Mouse (Mus musculus): ENCODE data around the gene Eef2k. TPM values are rescaled to one million over a fixed set of nuclear protein-coding genes. Genes with fewer than 3 reads are reported as not detected.

Eef2k gene
- polyA plus RNA-seq, 1 experiment from 2014 or later = 10.0 TPM

- DNase-seq (ENCODE audit: low spot score) = peak; percentile 100
Observed at GRCm38 (mm10) chr7:120917592-120918461, 75.2 kb downstream of the Eef2k start, which contains the start of gene Polr3e. Gene Polr3e, plus strand, starts transcription at chr7:120917744.

DNA sequence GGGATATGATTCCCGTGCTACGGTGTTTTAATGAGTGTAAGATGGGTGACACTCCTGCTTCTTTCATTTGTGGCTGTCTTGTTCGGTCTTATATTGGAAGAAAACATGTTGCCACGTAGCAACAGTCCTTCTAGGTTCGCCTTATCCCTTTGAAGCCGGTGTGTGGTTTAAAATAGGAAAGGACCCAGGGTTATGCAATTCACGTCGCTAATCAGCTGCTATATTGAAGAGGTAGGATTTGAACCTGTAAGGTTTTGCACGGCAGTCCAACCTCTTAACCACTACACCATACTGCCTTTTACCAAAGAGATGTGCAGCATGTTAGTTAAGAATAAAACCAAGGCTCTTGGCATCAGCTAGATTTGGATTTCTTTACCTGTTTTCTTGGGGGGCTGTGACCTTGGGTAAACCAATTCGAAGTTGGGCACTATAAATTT lies 75.9 kb downstream of the Eef2k start:
- Histone ChIP-seq H3K36me3 (ENCODE audit: control insufficient read depth, insufficient read depth, low read length) (no peaks in the 10 kb centered on the region), H3K4me1 (replicated peaks; ENCODE audit: control insufficient read depth, insufficient read depth, low read length) (no peaks in the 10 kb centered on the region), H3K27ac (ENCODE audit: low read depth, low read length) (no peak overlapping the region), H3K4me2 (ENCODE audit: low read depth, low read length, severe bottlenecking) (peak overlapping the region; percentile 50), H3K9ac (ENCODE audit: low read length) (peak overlapping the region; percentile 91), H3K27me3 (ENCODE audit: control insufficient read depth, insufficient read depth, low read length) (no peaks in the 10 kb centered on the region), H3K4me3 (ENCODE audit: low read depth, low read length) (peak overlapping the region; percentile 92), H3K9me3 (ENCODE audit: control insufficient read depth, low read length) (no peaks in the 10 kb centered on the region)
- DNase-seq (ENCODE audit: low spot score) (peak; percentile 64), ATAC-seq (replicated peaks; ENCODE audit: low FRiP score) (peak; percentile 76)
- 7% methylated on average over 10 of the region's 10 CpGs for WGBS

More at GRCm38 (mm10) chr7:120917592-120918461, 75.2 kb downstream of the Eef2k start, which contains the start of gene Polr3e:
- ATAC-seq (replicated peaks; ENCODE audit: low FRiP score) = peak; percentile 95
- Histone ChIP-seq H3K27ac (ENCODE audit: low read depth, low read length) (peak within 1 kb of the TSS; percentile 62), H3K9me3 (ENCODE audit: control insufficient read depth, low read length) (no peaks in the 10 kb centered on the region), H3K36me3 (ENCODE audit: control insufficient read depth, insufficient read depth, low read length) (no peaks in the 10 kb centered on the region), H3K27me3 (ENCODE audit: control insufficient read depth, insufficient read depth, low read length) (no peaks in the 10 kb centered on the region), H3K4me1 (replicated peaks; ENCODE audit: control insufficient read depth, insufficient read depth, low read length) (no peaks in the 10 kb centered on the region), H3K9ac (ENCODE audit: low read length) (peak within 1 kb of the TSS; percentile 91), H3K4me2 (ENCODE audit: low read depth, low read length, severe bottlenecking) (peak within 1 kb of the TSS; percentile 50), H3K4me3 (ENCODE audit: low read depth, low read length) (peak within 1 kb of the TSS; percentile 92)
- WGBS = under 1% methylated on average over 90 of the region's 102 CpGs

- Histone ChIP-seq H3K27me3 (ENCODE audit: control insufficient read depth, insufficient read depth, low read length) (no peaks in the 10 kb centered on the region), H3K36me3 (ENCODE audit: control insufficient read depth, insufficient read depth, low read length) (peaks cover 12% of the 10 kb centered on the region; the same call in 1 of the 2 replicates), H3K9ac (ENCODE audit: low read length) (no peak overlapping the region), H3K4me1 (replicated peaks; ENCODE audit: control insufficient read depth, insufficient read depth, low read length) (no peaks in the 10 kb centered on the region), H3K4me3 (ENCODE audit: low read depth, low read length) (no peak overlapping the region), H3K27ac (ENCODE audit: low read depth, low read length) (no peak overlapping the region), H3K4me2 (ENCODE audit: low read depth, low read length, severe bottlenecking) (no peak overlapping the region), H3K9me3 (ENCODE audit: control insufficient read depth, low read length) (no peaks in the 10 kb centered on the region)
- ATAC-seq (replicated peaks; ENCODE audit: low FRiP score) (no peak), DNase-seq (ENCODE audit: low spot score) (no peak)
- 87% methylated on average over 7 of the region's 7 CpGs for WGBS
Observed at GRCm38 (mm10) chr7:120933110-120933509, 90.5 kb downstream of the Eef2k start.

DNA sequence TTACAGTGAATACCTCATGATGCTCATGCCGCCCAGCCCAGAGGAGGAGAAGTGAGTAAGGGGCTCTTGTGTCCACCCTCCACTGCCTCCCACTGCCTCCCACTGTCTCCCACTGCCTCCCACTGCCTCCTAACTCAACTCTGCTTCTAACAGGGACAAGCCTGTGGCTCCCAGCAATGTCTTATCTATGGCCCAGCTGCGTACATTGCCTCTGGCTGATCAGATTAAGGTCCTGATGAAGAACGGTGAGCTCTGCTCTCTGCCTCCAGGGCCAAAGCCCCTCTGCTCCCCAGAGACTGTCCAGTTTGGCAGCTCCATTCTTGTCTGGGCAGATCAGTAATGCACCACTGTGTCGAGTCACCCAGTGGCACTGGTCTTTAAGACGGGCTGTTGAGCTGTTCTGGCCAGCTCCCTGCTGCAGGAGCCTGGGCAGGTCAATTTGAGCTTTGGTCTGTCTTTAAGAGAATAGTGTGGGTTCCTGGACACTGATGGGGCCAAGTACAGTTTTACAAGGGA lies 91.1 kb downstream of the Eef2k start:
- no peak overlapping the region for H3K4me3 ChIP-seq (ENCODE audit: low read depth, low read length)
- 86% methylated on average over 5 of the region's 5 CpGs for WGBS
- no peak overlapping the region for H3K4me2 ChIP-seq (ENCODE audit: low read depth, low read length, severe bottlenecking)
- peaks cover 12% of the 10 kb centered on the region; the same call in 1 of the 2 replicates for H3K36me3 ChIP-seq (ENCODE audit: control insufficient read depth, insufficient read depth, low read length)
- ATAC-seq (replicated peaks; ENCODE audit: low FRiP score) = no peak
- no peaks in the 10 kb centered on the region for H3K27me3 ChIP-seq (ENCODE audit: control insufficient read depth, insufficient read depth, low read length)
- no peak for DNase-seq (ENCODE audit: low spot score)
- H3K4me1 ChIP-seq (replicated peaks; ENCODE audit: control insufficient read depth, insufficient read depth, low read length) = no peaks in the 10 kb centered on the region
- no peak overlapping the region for H3K27ac ChIP-seq (ENCODE audit: low read depth, low read length)
- H3K9me3 ChIP-seq (ENCODE audit: control insufficient read depth, low read length) = no peaks in the 10 kb centered on the region
- H3K9ac ChIP-seq (ENCODE audit: low read length) = no peak overlapping the region

DNA sequence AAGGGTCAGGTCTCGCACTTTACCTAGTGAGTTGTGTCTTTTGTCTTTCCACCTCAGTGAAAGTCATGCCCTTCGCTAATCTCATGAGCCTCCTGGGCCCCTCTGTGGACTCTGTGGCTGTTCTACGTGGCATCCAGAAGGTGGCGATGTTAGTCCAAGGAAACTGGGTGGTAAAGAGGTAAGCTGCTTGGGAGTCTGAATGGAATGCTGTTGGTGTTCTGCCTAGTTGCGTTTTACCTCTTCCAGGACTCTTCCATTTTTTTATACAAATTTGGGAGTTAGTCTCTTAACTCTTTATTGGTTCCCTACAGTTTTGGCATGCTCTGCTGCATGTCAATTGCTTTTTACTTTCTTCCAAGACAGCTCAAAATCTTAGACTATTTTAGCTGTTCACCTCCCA lies 92.1 kb downstream of the Eef2k start:
- Histone ChIP-seq H3K9ac (ENCODE audit: low read length) (no peak overlapping the region), H3K4me3 (ENCODE audit: low read depth, low read length) (no peak overlapping the region), H3K36me3 (ENCODE audit: control insufficient read depth, insufficient read depth, low read length) (peaks cover 8% of the 10 kb centered on the region; the same call in 1 of the 2 replicates), H3K9me3 (ENCODE audit: control insufficient read depth, low read length) (no peaks in the 10 kb centered on the region), H3K4me2 (ENCODE audit: low read depth, low read length, severe bottlenecking) (no peak overlapping the region), H3K27ac (ENCODE audit: low read depth, low read length) (no peak overlapping the region), H3K27me3 (ENCODE audit: control insufficient read depth, insufficient read depth, low read length) (no peaks in the 10 kb centered on the region), H3K4me1 (replicated peaks; ENCODE audit: control insufficient read depth, insufficient read depth, low read length) (no peaks in the 10 kb centered on the region)
- ATAC-seq (replicated peaks; ENCODE audit: low FRiP score) (0 out of 2 replicates have a peak, but pooled peaks have one; percentile 55), DNase-seq (ENCODE audit: low spot score) (peak; percentile 68)
- 36% methylated on average over 5 of the region's 5 CpGs for WGBS

- peaks cover 21% of the 10 kb centered on the region; the same call in 1 of the 2 replicates for H3K36me3 ChIP-seq (ENCODE audit: control insufficient read depth, insufficient read depth, low read length)
- H3K4me2 ChIP-seq (ENCODE audit: low read depth, low read length, severe bottlenecking) = no peak overlapping the region
- H3K9ac ChIP-seq (ENCODE audit: low read length) = no peak overlapping the region
- H3K9me3 ChIP-seq (ENCODE audit: control insufficient read depth, low read length) = no peaks in the 10 kb centered on the region
- H3K27ac ChIP-seq (ENCODE audit: low read depth, low read length) = no peak overlapping the region
- H3K4me3 ChIP-seq (ENCODE audit: low read depth, low read length) = no peak overlapping the region
- no peaks in the 10 kb centered on the region for H3K27me3 ChIP-seq (ENCODE audit: control insufficient read depth, insufficient read depth, low read length)
- DNase-seq (ENCODE audit: low spot score) (no peak), ATAC-seq (replicated peaks; ENCODE audit: low FRiP score) (no peak)
- WGBS = 92% methylated on average over 4 of the region's 4 CpGs
- no peaks in the 10 kb centered on the region for H3K4me1 ChIP-seq (replicated peaks; ENCODE audit: control insufficient read depth, insufficient read depth, low read length)
Observed at GRCm38 (mm10) chr7:120936522-120936921, 93.9 kb downstream of the Eef2k start.

GRCm38 (mm10) chr7:120938206-120938605 lies 95.6 kb downstream of the Eef2k start:
- 92% methylated on average over 9 of the region's 9 CpGs for WGBS
- Histone ChIP-seq H3K36me3 (ENCODE audit: control insufficient read depth, insufficient read depth, low read length) (peaks cover 17% of the 10 kb centered on the region; the same call in 1 of the 2 replicates), H3K27ac (ENCODE audit: low read depth, low read length) (no peak overlapping the region), H3K4me3 (ENCODE audit: low read depth, low read length) (no peak overlapping the region), H3K4me2 (ENCODE audit: low read depth, low read length, severe bottlenecking) (no peak overlapping the region), H3K9me3 (ENCODE audit: control insufficient read depth, low read length) (no peaks in the 10 kb centered on the region), H3K4me1 (replicated peaks; ENCODE audit: control insufficient read depth, insufficient read depth, low read length) (no peaks in the 10 kb centered on the region), H3K9ac (ENCODE audit: low read length) (no peak overlapping the region), H3K27me3 (ENCODE audit: control insufficient read depth, insufficient read depth, low read length) (no peaks in the 10 kb centered on the region)
- DNase-seq (ENCODE audit: low spot score) (no peak), ATAC-seq (replicated peaks; ENCODE audit: low FRiP score) (no peak)

GRCm38 (mm10) chr7:120940343-120940742 lies 97.7 kb downstream of the Eef2k start:
- Histone ChIP-seq H3K27me3 (ENCODE audit: control insufficient read depth, insufficient read depth, low read length) (no peaks in the 10 kb centered on the region), H3K4me1 (replicated peaks; ENCODE audit: control insufficient read depth, insufficient read depth, low read length) (no peaks in the 10 kb centered on the region), H3K36me3 (ENCODE audit: control insufficient read depth, insufficient read depth, low read length) (peaks cover 18% of the 10 kb centered on the region), H3K4me2 (ENCODE audit: low read depth, low read length, severe bottlenecking) (no peak overlapping the region), H3K27ac (ENCODE audit: low read depth, low read length) (no peak overlapping the region), H3K4me3 (ENCODE audit: low read depth, low read length) (no peak overlapping the region), H3K9me3 (ENCODE audit: control insufficient read depth, low read length) (no peaks in the 10 kb centered on the region), H3K9ac (ENCODE audit: low read length) (no peak overlapping the region)
- WGBS = 89% methylated on average over 12 of the region's 12 CpGs
- ATAC-seq (replicated peaks; ENCODE audit: low FRiP score) (no peak), DNase-seq (ENCODE audit: low spot score) (no peak)
